Mouse (Mus musculus): ENCODE measurements around the gene Vwa5b2. TPM values are rescaled to one million over a fixed set of nuclear protein-coding genes. Genes with fewer than 3 reads are reported as not detected.
A peak's percentile ranks its signal among the peaks of the same experiment; 100 is the strongest.

Gene Vwa5b2
- polyA plus RNA-seq, 1 experiment from 2014 or later, result 5.5 TPM

DNA sequence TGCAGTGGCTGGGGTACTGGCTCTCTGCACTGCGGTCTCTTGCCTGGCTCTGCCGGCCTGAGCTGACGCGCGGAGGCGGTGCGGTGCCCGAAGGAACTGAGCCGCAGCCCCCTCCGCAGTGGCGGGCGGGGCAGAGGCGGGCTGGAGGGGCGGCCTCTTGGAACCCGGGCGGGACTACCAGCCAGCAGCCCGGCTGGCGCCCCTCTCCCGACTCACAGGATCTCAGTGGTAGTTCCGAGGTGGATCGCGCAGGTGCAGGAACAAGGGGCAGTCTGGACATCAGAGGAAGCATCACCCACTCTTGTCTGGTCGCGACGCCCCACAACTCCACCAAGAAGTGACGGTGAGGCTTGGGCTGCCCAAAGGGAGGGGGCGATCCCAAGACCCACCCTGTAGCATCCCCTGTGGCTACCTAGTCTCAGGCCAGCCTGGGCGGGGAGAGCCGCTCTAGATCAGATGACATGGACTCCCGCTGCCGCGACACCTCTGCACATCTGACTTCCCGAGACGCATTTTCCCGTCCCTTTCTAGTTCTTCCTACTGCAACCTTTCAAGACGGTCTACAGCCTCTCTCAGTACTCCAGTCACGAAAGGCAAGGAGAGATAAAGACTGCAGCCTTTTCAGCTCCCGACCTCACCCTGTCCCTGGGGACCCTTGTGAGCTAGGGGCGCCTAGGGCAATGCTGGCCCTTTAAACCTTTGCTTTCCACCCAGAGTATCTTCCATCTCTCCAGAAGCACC is 838 bp downstream of the Vwa5b2 start:
- peak overlapping the region; percentile 86 for H3K4me2 ChIP-seq
- WGBS, result under 1% methylated on average over 39 of the region's 39 CpGs
- H3K27me3 ChIP-seq (replicated peaks), result peaks cover 48% of the 10 kb centered on the region
- H3K9me3 ChIP-seq, result no peaks in the 10 kb centered on the region
- ATAC-seq (ENCODE audit: insufficient read depth, low FRiP score, low read depth), result peak; percentile 77
- no peak overlapping the region for H3K9ac ChIP-seq
- H3K27ac ChIP-seq, result no peak overlapping the region
- H3K4me1 ChIP-seq, result peaks cover 20% of the 10 kb centered on the region
- no peaks in the 10 kb centered on the region for H3K36me3 ChIP-seq
- H3K4me3 ChIP-seq (replicated peaks), result peak overlapping the region; percentile 46

DNA sequence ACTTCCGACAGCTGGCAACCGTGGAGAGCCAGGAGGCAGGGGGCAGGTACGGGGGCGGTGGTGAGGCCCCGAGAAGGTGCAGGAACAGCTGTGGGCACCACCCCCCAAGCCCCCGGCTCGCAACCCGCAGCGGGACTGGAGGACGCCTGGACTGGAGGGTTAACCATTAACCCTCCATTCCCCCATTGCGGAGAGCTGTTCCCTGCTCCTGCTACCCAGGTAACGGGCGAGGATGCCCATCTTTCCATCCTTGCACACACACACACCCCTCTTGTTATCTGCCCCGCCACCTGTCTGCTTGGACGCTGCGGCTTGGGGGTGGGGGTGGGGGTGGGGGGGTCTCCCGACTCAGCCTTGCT is 1.4 kb downstream of the Vwa5b2 start:
- H3K9me3 ChIP-seq, result no peaks in the 10 kb centered on the region
- H3K4me2 ChIP-seq, result peak overlapping the region; percentile 86
- H3K4me1 ChIP-seq, result peaks cover 20% of the 10 kb centered on the region
- no peak overlapping the region for H3K9ac ChIP-seq
- peak; percentile 16; the same call in 1 of the 2 replicates for ATAC-seq (ENCODE audit: insufficient read depth, low FRiP score, low read depth)
- H3K36me3 ChIP-seq, result no peaks in the 10 kb centered on the region
- no peak overlapping the region for H3K27ac ChIP-seq
- H3K27me3 ChIP-seq (replicated peaks), result peaks cover 48% of the 10 kb centered on the region
- H3K4me3 ChIP-seq (replicated peaks), result peak overlapping the region; percentile 46
- 2% methylated on average over 17 of the region's 17 CpGs for WGBS

DNA sequence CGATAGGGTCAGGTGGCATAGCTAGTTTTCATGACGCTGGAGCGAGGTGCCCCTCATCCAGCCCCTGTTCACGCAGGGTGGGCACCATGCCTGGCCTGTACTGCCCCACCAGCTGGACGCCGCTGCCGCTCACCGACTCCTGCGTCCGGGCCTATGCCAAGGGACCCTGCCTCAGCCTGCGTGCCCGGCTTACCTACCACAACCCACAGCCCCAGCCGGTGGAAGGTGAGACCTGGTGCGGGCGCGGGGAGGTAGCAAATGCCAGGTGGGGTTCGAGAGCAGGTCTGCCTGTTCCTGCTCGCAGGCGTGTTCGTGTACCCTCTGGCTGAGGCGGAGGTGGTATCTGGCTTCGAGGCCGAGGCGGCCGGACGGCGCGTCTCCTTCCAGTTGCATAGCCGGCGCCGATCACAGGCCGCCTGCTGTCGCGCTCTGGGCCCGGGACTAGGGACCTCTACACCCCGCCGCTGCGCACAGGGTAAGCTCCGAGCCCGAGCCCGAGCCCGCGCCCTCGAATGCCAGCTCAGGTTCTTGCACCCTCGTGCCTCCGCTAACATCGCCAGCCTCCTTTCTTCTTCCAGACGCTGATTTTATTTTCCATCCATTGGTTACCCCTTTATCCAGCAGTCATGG is 1.9 kb downstream of the Vwa5b2 start:
- Histone ChIP-seq H3K4me2 (peak overlapping the region; percentile 86), H3K9ac (no peak overlapping the region), H3K36me3 (no peaks in the 10 kb centered on the region), H3K4me1 (peaks cover 20% of the 10 kb centered on the region), H3K9me3 (no peaks in the 10 kb centered on the region), H3K27ac (no peak overlapping the region), H3K27me3 (replicated peaks) (peaks cover 48% of the 10 kb centered on the region), H3K4me3 (replicated peaks) (peak overlapping the region; percentile 46; the same call in 1 of the 2 replicates)
- 5% methylated on average over 48 of the region's 48 CpGs for WGBS
- ATAC-seq (ENCODE audit: insufficient read depth, low FRiP score, low read depth), result no peak

DNA sequence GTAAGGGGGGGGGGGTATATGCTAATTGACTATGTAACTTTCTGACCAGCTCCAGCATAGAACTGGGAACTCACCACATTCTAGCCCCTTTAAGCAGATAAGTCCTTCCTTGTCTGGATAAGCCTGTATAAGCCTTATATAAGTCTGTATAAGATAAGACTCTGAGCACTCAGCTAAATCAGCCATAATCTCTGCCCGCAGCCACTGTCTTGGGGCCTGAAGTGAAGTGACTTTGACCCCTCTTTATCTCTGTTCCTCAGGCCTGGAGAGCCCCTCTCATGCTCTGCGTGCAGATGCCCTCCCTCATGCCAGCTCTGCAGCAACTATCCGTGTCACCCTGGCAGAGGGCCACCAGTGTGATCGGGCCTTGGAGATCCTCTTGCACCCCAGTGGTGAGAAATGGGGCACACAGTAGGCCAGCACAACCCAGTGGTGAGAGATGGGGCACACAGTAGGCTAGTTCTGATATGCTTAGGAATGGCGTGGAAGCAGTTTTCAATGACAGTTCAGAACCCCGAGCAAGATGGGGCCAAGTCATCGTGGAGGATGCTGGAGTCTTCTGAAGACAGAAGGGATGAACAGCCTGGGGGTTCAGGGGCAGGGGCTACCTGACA is 5.9 kb downstream of the Vwa5b2 start:
- Histone ChIP-seq H3K9ac (no peak overlapping the region), H3K9me3 (no peaks in the 10 kb centered on the region), H3K27me3 (replicated peaks) (peaks cover 34% of the 10 kb centered on the region), H3K4me2 (no peak overlapping the region), H3K4me3 (replicated peaks) (no peak overlapping the region), H3K27ac (no peak overlapping the region), H3K36me3 (no peaks in the 10 kb centered on the region), H3K4me1 (peaks cover 11% of the 10 kb centered on the region; the same call in 1 of the 2 replicates)
- 80% methylated on average over 7 of the region's 7 CpGs for WGBS
- ATAC-seq (ENCODE audit: insufficient read depth, low FRiP score, low read depth), result peak; percentile 67

DNA sequence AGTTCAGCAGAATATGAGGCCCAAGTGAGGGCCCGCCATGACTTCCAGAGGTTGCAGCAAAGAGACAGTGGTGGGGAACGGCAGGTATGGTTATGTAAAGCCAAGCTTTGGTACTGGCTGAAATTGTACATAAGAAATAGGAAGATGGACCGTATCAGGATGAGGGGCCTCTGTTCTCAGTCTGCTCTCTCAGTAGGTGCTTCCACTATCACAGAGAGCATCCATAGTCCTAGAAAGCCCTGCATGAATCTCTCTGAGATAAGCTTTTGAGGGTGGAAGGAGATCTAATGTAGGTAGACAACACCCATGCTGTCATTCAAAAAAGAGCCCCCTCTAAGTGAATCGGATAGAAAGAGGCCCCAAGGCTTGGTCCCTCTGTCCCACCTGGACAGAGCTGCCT is 6.5 kb downstream of the Vwa5b2 start:
- Histone ChIP-seq H3K27me3 (replicated peaks) (peaks cover 28% of the 10 kb centered on the region), H3K27ac (no peak overlapping the region), H3K4me3 (replicated peaks) (no peak overlapping the region), H3K4me1 (0 out of 2 replicates have a peak, but pooled peaks cover 6% of the 10 kb centered on the region), H3K4me2 (no peak overlapping the region), H3K9me3 (no peaks in the 10 kb centered on the region), H3K36me3 (no peaks in the 10 kb centered on the region), H3K9ac (no peak overlapping the region)
- WGBS, result 79% methylated on average over 4 of the region's 4 CpGs
- ATAC-seq (ENCODE audit: insufficient read depth, low FRiP score, low read depth), result no peak

DNA sequence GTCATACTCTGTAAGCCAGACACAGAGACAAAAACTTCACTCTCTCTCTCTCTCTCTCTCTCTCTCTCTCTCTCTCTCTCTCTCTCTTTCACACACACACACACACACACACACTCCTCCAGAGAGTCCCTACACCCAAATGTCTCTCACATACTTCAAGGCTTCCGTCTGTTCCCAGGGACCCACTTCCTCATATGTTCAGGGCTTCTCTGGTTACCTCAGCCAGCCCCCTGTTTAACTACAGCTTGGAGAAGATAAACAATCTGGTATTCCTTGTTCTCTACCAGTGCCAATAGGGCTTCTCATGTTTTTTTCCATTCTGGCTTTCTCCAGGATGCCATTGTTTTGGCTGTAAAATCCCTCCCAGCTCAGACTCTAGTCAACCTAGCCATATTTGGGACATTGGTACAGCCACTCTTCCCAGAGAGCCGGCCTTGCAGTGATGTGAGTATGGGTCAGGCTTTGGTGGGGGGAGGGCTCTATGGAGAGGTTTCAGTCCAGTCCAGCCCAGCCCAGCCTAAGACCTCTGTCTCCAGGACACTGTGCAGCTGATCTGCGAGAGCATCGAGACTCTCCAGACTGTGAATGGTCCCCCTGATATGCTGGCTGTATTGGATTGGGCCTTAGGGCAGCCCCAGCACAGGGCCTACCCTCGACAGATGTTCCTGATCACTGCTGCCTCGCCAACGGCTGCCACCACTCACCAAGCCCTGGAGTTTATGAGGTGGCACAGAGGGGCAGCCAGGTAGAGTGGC is 7.6 kb downstream of the Vwa5b2 start:
- Histone ChIP-seq H3K4me1 (no peaks in the 10 kb centered on the region), H3K4me2 (no peak overlapping the region), H3K36me3 (no peaks in the 10 kb centered on the region), H3K27me3 (replicated peaks) (peaks cover 17% of the 10 kb centered on the region; the same call in 1 of the 2 replicates), H3K4me3 (replicated peaks) (no peak overlapping the region), H3K9me3 (no peaks in the 10 kb centered on the region), H3K9ac (no peak overlapping the region), H3K27ac (no peak overlapping the region)
- 55% methylated on average over 7 of the region's 7 CpGs for WGBS
- ATAC-seq (ENCODE audit: insufficient read depth, low FRiP score, low read depth), result no peak

DNA sequence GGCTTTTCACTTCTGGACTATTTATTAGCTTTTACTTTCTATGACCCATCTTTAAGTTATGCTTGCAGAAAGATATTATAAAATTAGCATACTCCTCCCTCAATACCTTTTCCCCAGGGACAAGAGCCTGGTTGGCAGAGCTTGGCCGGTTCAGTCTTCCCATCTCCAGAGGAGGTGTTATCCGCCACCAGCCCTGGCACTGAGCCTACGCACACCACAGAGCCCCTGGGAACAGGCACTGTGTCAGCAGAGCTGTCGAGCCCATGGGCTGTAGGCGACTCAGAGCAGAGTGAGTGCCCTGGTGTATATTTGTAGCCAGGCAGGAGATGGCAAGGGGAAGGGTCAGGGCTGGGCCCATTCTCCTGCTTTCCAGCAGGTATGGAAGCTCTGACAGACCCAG is 11.2 kb downstream of the Vwa5b2 start:
- H3K9ac ChIP-seq, result no peak overlapping the region
- peaks cover 9% of the 10 kb centered on the region; the same call in 1 of the 2 replicates for H3K36me3 ChIP-seq
- H3K9me3 ChIP-seq, result no peaks in the 10 kb centered on the region
- H3K4me2 ChIP-seq, result no peak overlapping the region
- H3K27ac ChIP-seq, result no peak overlapping the region
- H3K27me3 ChIP-seq (replicated peaks), result no peaks in the 10 kb centered on the region
- H3K4me3 ChIP-seq (replicated peaks), result no peak overlapping the region
- ATAC-seq (ENCODE audit: insufficient read depth, low FRiP score, low read depth), result no peak
- WGBS, result 75% methylated on average over 5 of the region's 5 CpGs
- no peaks in the 10 kb centered on the region for H3K4me1 ChIP-seq

DNA sequence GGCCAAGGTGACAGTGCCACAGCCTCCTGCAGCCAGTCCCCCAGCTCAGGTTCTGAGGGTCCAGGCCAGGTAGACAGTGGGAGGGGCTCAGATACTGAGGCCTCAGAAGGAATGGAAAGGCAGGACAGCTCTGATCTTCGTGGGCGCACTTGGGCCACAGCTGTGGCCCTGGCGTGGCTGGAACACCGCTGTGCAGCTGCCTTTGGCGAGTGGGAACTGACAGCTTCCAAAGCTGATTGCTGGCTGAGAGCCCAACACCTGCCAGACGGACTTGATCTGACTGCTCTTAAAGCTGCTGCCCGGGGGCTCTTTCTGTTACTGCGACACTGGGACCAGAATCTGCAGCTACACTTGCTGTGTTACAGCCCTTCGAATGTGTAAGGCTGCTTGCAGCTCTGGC is 15.4 kb downstream of the Vwa5b2 start:
- H3K9me3 ChIP-seq, result no peaks in the 10 kb centered on the region
- no peak for ATAC-seq (ENCODE audit: insufficient read depth, low FRiP score, low read depth)
- peaks cover 25% of the 10 kb centered on the region for H3K36me3 ChIP-seq
- H3K4me3 ChIP-seq (replicated peaks), result no peak overlapping the region
- WGBS, result 71% methylated on average over 9 of the region's 9 CpGs
- no peaks in the 10 kb centered on the region for H3K27me3 ChIP-seq (replicated peaks)
- H3K4me1 ChIP-seq, result no peaks in the 10 kb centered on the region
- H3K4me2 ChIP-seq, result no peak overlapping the region
- no peak overlapping the region for H3K9ac ChIP-seq
- H3K27ac ChIP-seq, result no peak overlapping the region

DNA sequence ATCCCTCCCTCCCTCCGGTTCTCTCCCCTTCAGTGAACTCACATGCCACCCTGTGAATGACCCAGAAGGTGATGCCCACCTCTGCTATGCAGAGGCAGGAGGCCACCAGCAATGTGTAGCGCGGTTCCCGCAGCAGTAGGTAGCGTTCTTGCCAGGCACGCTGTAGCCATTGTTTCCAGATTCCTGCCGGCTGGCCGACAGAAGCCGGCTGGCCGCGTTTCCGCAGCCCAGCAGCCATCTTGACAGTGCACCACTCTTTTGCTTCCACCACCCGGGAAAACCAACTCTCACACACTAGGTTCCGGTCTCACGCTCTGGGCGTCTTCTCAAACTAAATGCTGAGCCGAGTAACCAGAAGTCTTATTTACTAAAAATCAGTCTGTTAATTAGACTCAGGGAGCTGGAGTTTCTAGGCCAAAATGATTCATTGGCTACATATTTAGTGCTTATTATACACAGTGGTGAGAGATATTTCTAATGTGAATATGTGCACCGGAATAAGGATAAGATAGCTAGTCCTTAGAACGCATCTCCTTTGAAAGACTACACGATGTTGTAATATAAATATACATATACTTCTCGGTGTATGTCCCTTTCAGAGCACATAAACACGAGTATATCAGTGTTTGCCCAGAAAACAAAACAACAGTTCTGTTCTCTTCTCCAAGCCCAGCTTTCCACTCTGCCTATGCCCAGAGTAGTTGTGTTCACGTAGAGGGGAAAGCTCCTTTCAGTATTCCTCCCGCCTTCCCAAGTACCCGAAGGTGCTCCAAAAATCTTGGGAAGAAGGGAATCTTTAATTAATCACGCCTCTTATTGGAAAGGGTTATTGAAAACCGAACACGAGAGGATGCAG is 21.5 kb downstream of the Vwa5b2 start:
- H3K9ac ChIP-seq, result peak overlapping the region; percentile 74
- H3K4me3 ChIP-seq (replicated peaks), result peak overlapping the region; percentile 92
- H3K4me1 ChIP-seq, result 0 out of 2 replicates have a peak, but pooled peaks cover 11% of the 10 kb centered on the region
- H3K27ac ChIP-seq, result peak overlapping the region; percentile 81
- peak; percentile 53; the same call in 1 of the 2 replicates for ATAC-seq (ENCODE audit: insufficient read depth, low FRiP score, low read depth)
- H3K36me3 ChIP-seq, result peaks cover 16% of the 10 kb centered on the region
- H3K4me2 ChIP-seq, result peak overlapping the region; percentile 83
- no peaks in the 10 kb centered on the region for H3K9me3 ChIP-seq
- no peaks in the 10 kb centered on the region for H3K27me3 ChIP-seq (replicated peaks)
- WGBS, result under 1% methylated on average over 28 of the region's 28 CpGs

DNA sequence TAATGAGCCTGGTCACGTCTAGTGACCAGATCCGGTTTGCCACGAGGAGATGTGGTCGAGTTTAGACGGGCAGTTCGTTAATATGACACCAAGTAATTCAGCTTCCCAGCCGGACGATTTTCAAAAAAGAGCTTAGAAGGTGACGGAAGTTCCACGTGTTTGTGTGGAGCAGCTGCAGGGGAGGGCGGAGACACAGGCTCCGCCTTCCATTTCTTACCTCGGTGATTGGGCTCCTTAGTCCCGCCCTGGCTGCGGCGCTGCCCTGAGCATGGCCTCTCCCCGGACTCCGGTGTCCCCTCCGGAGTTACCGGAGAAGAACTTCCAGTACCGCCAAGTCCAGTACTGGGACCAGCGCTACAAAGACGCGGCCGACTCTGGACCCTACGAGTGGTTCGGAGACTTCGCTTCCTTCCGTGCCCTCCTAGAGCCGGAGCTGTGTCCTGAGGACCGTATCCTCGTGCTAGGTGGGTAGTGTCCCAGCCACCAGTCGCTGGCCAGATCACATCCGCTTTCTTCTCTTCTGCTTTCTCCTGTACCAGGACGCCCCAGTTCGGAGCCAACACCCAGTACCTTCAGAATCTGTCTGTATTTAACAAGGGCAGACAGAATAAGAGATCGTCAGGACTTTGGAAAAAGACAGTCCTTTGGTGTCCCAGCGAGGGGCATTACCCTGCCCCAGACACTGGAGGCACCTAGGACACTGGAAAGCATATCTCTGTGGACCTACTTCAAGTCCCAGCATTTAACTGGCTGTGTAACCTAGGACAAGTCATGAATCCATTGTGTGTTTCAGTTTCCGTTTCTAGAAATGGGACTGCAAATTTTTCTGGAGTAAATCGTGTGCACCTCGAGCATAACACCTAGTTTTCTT is 22.3 kb downstream of the Vwa5b2 start, which contains the start of the genes Eef1akmt4, Gm49333 and Alg3:
Gene Eef1akmt4, plus strand, starts transcription at position 237 of the 871 bp plus-strand sequence.
Gene Gm49333, plus strand, starts transcription at position 254 of the 871 bp plus-strand sequence.
Gene Alg3, minus strand, starts transcription at position 379 of the 871 bp plus-strand sequence.
- Histone ChIP-seq H3K27me3 (replicated peaks) (no peaks in the 10 kb centered on the region), H3K4me3 (replicated peaks) (peak within 1 kb of the TSS; percentile 92), H3K4me2 (peak within 1 kb of the TSS; percentile 83), H3K9ac (peak within 1 kb of the TSS; percentile 74), H3K36me3 (peaks cover 12% of the 10 kb centered on the region), H3K27ac (peak within 1 kb of the TSS; percentile 81), H3K4me1 (0 out of 2 replicates have a peak, but pooled peaks cover 11% of the 10 kb centered on the region), H3K9me3 (no peaks in the 10 kb centered on the region)
- ATAC-seq (ENCODE audit: insufficient read depth, low FRiP score, low read depth), result peak; percentile 97
- WGBS, result 2% methylated on average over 41 of the region's 41 CpGs

Measured in stomach, embryonic 15.5 days (tissue).